16 mouse cellular contexts compared by ENCODE assay signal in genomic region chr4:145683024-145683766, GRCm38 (mm10). TPM values are rescaled to one million over a fixed set of nuclear protein-coding genes. Genes with fewer than 3 reads are reported as not detected.
DNase-seq lines count a peak whose midpoint lies in the region; ATAC-seq and TF ChIP-seq lines count a peak whose summit lies in the region.
"Not testable (repeated sequence)": the region's sequence is repeated elsewhere in the genome, so short reads cannot be mapped to it uniquely, and the experiment has no call there.
"Had no signal": no experiment of that assay in that cellular context is flagged by ENCODE, and none has a peak within 500 bp of the region (broad histone marks: within the 10 kb centered on the region; RNA-seq: fewer than 3 reads in every experiment).

No protein-coding gene starts in this region.

- 80% methylated on average over 3 of the region's 3 CpGs for WGBS in embryonic facial prominence, embryonic 12.5 days
- 85% methylated on average over 3 of the region's 3 CpGs for WGBS in hindbrain, embryonic 11.5 days
- 80% methylated on average over 3 of the region's 3 CpGs for WGBS in kidney, postnatal 0 days
- WGBS in liver, postnatal 0 days (ENCODE audit: insufficient replicate concordance): 80% methylated on average over 3 of the region's 3 CpGs
- 88% methylated on average over 3 of the region's 3 CpGs for WGBS in midbrain, embryonic 14.5 days
- 79% methylated on average over 3 of the region's 3 CpGs for WGBS in stomach, embryonic 16.5 days

- not testable (repeated sequence) for H3K27ac ChIP-seq in embryonic facial prominence, embryonic 12.5 days; hindbrain, embryonic 11.5 days (ENCODE audit: low read depth, low read length); kidney, postnatal 0 days; liver, postnatal 0 days (ENCODE audit: low read depth); midbrain, embryonic 14.5 days (replicated peaks; ENCODE audit: low read depth, low read length); stomach, embryonic 16.5 days (ENCODE audit: low read length)

- H3K27me3 ChIP-seq in embryonic facial prominence, embryonic 12.5 days; hindbrain, embryonic 11.5 days (ENCODE audit: control insufficient read depth, insufficient read depth, low read length); kidney, postnatal 0 days (ENCODE audit: insufficient read depth, low read length); liver, postnatal 0 days (ENCODE audit: insufficient read depth, low read length); midbrain, embryonic 14.5 days (ENCODE audit: control insufficient read depth, insufficient read depth, low read length); stomach, embryonic 16.5 days (ENCODE audit: control insufficient read depth, insufficient read depth, low read length): not testable (repeated sequence)

- not testable (repeated sequence) for DNase-seq in hindbrain, embryonic 11.5 days (ENCODE audit: low spot score); kidney, postnatal 0 days (ENCODE audit: low spot score); midbrain, embryonic 14.5 days
- DNase-seq in liver, postnatal 0 days: peak; percentile 9

- not testable (repeated sequence) for TF ChIP-seq CTCF in kidney, postnatal 0 days (IDR thresholded peaks at IDR 0.05; ENCODE audit: low read depth); liver, postnatal 0 days (IDR thresholded peaks at IDR 0.05; ENCODE audit: low read depth)

- H3K4me2 ChIP-seq in embryonic facial prominence, embryonic 12.5 days (replicated peaks); hindbrain, embryonic 11.5 days (replicated peaks; ENCODE audit: low read depth, low read length); kidney, postnatal 0 days (ENCODE audit: low read length); liver, postnatal 0 days (ENCODE audit: low read depth, low read length); midbrain, embryonic 14.5 days (ENCODE audit: low read length); stomach, embryonic 16.5 days (ENCODE audit: low read depth, low read length): not testable (repeated sequence)

- H3K4me1 ChIP-seq in embryonic facial prominence, embryonic 12.5 days; hindbrain, embryonic 11.5 days (replicated peaks; ENCODE audit: control insufficient read depth, insufficient read depth, low read length); kidney, postnatal 0 days (replicated peaks; ENCODE audit: insufficient read depth, low read length); liver, postnatal 0 days (ENCODE audit: insufficient read depth); midbrain, embryonic 14.5 days (ENCODE audit: control insufficient read depth, insufficient read depth, low read length); stomach, embryonic 16.5 days (ENCODE audit: control insufficient read depth, insufficient read depth, low read length): not testable (repeated sequence)

- not testable (repeated sequence) for H3K9ac ChIP-seq in embryonic facial prominence, embryonic 12.5 days; hindbrain, embryonic 11.5 days (ENCODE audit: low read depth, low read length); kidney, postnatal 0 days (ENCODE audit: low read depth, low read length); liver, postnatal 0 days (replicated peaks); midbrain, embryonic 14.5 days (replicated peaks; ENCODE audit: low read length); stomach, embryonic 16.5 days (ENCODE audit: low read length)

- H3K4me3 ChIP-seq in embryonic facial prominence, embryonic 12.5 days; hindbrain, embryonic 11.5 days (ENCODE audit: low read depth, low read length); kidney, postnatal 0 days (replicated peaks; ENCODE audit: low read depth, low read length); liver, postnatal 0 days (ENCODE audit: low read depth, low read length); midbrain, embryonic 14.5 days (replicated peaks; ENCODE audit: low read depth, low read length); stomach, embryonic 16.5 days (replicated peaks; ENCODE audit: low read length): not testable (repeated sequence)

- H3K36me3 ChIP-seq in embryonic facial prominence, embryonic 12.5 days; hindbrain, embryonic 11.5 days (ENCODE audit: control insufficient read depth, insufficient read depth, low read length); kidney, postnatal 0 days (ENCODE audit: insufficient read depth, low read length); liver, postnatal 0 days (replicated peaks; ENCODE audit: insufficient read depth, low read length); midbrain, embryonic 14.5 days (ENCODE audit: control insufficient read depth, insufficient read depth, low read length); stomach, embryonic 16.5 days (ENCODE audit: control insufficient read depth, insufficient read depth, low read length): not testable (repeated sequence)

- TF ChIP-seq EP300 in liver, postnatal 0 days (IDR thresholded peaks at IDR 0.05; ENCODE audit: low read depth): not testable (repeated sequence)

- peak; percentile 60; the same call in 1 of the 2 replicates for ATAC-seq in embryonic facial prominence, embryonic 12.5 days (ENCODE audit: insufficient number of reproducible peaks, insufficient read depth, low FRiP score, low TSS enrichment)
- peak; percentile 25; the same call in 1 of the 2 replicates for ATAC-seq in granulocyte monocyte progenitor cell, adult 5-6 weeks (replicated peaks; ENCODE audit: poor library complexity, severe bottlenecking)
- peak; percentile 70 for ATAC-seq in hindbrain, embryonic 11.5 days (ENCODE audit: low FRiP score)
- ATAC-seq in kidney, postnatal 0 days (replicated peaks; ENCODE audit: low FRiP score, low read depth): peak; percentile 57
- ATAC-seq in liver, postnatal 0 days: not testable (repeated sequence)
- peak; percentile 57 for ATAC-seq in midbrain, embryonic 14.5 days (ENCODE audit: low FRiP score, low TSS enrichment)
- peak; percentile 56; the same call in 1 of the 2 replicates for ATAC-seq in stomach, embryonic 16.5 days (ENCODE audit: insufficient read depth, low FRiP score)

- not testable (repeated sequence) for H3K9me3 ChIP-seq in embryonic facial prominence, embryonic 12.5 days; hindbrain, embryonic 11.5 days (ENCODE audit: control insufficient read depth, low read length); kidney, postnatal 0 days (replicated peaks; ENCODE audit: low read length); liver, postnatal 0 days (ENCODE audit: low read length); stomach, embryonic 16.5 days (replicated peaks; ENCODE audit: control insufficient read depth, low read length)
- peaks cover 16% of the 10 kb centered on the region for H3K9me3 ChIP-seq in midbrain, embryonic 14.5 days (ENCODE audit: control insufficient read depth, low read length)

RNA-seq across cellular contexts. Expression of gene Zfp980, which starts 12.7 kb away (rescaled TPM):
- polyA plus RNA-seq in embryonic facial prominence, embryonic 12.5 days (2016; fragmentation: Nextera tagmentation; extraction: Ambion mirVana): not detected in 2 replicates
- not detected in 2 replicates for total RNA-seq in granulocyte monocyte progenitor cell, adult 5-6 weeks (2014; fragmentation: Nextera tagmentation)
- total RNA-seq in granulocyte monocyte progenitor cell, adult 5-6 weeks (2017): not detected in 2 replicates
- polyA plus RNA-seq in hindbrain, embryonic 11.5 days (2014; fragmentation: Nextera tagmentation; extraction: Ambion mirVana): not detected in 2 replicates
- not detected in 2 replicates for polyA plus RNA-seq in kidney, postnatal 0 days (2015; fragmentation: Nextera tagmentation; extraction: Ambion mirVana)
- not detected in 2 replicates for polyA plus RNA-seq in liver, postnatal 0 days (2015; fragmentation: Nextera tagmentation; extraction: Ambion mirVana)
- polyA plus RNA-seq in midbrain, embryonic 14.5 days (2014; fragmentation: Nextera tagmentation; extraction: Ambion mirVana): not detected in 2 replicates
- not detected in 2 replicates for polyA plus RNA-seq in stomach, embryonic 16.5 days (2015; fragmentation: Nextera tagmentation; extraction: Ambion mirVana)
- total RNA-seq: gastrocnemius, adult 2 months; megakaryocyte-erythroid progenitor cell, adult 5-6 weeks had no signal
- polyA plus RNA-seq: gonadal fat pad, adult 2 months; heart, postnatal 0 days; hindbrain, embryonic 10.5 days; intestine, embryonic 15.5 days; large intestine, adult 2 months; limb, embryonic 10.5 days; liver, embryonic 16.5 days had no signal
